Mouse (Mus musculus): ENCODE measurements at regions not wholly inside any gene's neighbourhood (a gene's known extent, or its start where the extent isn't known, plus 50 kb on each side); places are given as distances from the start of the nearest gene placed in this dataset.
A peak's percentile ranks its signal among the peaks of the same experiment; 100 is the strongest.

GRCm38 (mm10) chr8:26529921-26530320, 410.6 kb downstream of the Gm45692 start:
- no peak for DNase-seq

DNA sequence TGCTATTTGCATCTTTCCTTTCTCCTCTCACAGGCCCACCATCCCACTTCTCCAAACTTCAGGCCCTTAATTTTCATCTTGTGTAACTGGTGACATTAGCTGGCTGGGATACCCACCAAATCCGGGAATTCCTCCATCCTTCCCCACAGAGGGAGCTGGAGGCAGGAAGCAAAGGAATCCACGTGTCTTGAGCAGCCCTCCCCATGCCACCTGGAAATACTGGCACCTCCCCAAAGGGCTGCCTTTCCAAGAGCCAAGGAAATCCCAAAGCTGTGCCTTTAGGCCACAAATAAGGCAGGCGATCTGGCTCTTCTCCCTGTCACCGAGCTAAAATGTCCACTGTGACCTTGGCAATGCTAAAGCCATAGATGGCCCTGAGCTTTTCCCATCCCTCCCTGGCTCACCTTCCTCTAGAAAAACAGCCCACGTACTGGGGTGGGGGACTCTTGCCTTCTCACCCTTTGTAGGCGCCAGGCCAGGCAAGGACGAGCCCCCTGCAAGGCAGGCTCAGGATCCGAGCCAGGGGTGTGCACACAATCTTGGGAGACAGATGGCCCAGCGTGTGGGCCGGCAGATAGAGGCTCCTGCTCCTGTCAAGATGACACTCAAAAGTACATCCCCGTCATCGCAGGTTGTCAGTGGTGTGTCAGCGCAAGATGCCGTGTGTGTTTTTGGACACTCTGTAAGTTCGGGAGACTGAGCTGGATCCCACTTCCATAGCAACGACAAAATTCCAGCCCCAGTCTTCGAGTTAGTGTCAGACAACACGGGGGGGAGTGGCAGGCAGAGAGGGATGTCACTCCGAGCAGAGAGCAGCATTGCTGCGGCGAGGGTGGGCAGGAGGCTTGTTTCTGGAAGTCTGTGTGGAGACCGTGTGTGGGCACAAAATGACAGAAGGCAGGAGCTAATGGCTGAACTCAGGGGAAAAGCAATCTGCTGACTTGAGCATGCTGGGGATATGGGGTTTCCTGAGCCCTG, 414.4 kb downstream of the Gm45692 start:
- DNase-seq, result peak; percentile 96

- DNase-seq, result no peak
These were observed 416.5 kb downstream of the Gm45692 start for GRCm38 (mm10) chr8:26535816-26536215.

- DNase-seq, result no peak
These were observed 423.4 kb upstream of the Zfp703 start for GRCm38 (mm10) chr8:26553691-26554090.

GRCm38 (mm10) chr8:26559196-26559595, 417.9 kb upstream of the Zfp703 start:
- no peak for DNase-seq

- DNase-seq, result no peak
These were observed 414.0 kb upstream of the Zfp703 start for GRCm38 (mm10) chr8:26563151-26563550.

DNA sequence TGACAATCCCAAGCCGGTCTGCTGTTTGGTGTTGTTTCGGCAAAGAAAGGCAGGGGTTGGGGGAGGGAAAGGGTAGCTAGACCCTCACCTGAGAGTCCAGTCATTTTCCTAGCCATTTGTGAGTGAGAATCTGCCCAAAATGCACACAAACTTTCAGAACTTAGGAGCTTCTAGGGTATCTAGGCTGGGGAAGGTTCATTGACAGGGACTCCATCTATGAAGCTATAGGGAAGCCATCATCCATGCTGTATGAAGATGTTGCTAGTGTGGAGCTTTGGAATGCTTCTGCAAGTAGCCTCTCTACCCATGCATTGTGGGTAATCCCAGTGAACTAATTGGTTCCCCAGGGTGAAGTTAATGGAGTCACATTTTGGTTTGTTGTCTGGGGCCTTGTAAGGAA, 412.9 kb upstream of the Zfp703 start:
- DNase-seq, result no peak

DNA sequence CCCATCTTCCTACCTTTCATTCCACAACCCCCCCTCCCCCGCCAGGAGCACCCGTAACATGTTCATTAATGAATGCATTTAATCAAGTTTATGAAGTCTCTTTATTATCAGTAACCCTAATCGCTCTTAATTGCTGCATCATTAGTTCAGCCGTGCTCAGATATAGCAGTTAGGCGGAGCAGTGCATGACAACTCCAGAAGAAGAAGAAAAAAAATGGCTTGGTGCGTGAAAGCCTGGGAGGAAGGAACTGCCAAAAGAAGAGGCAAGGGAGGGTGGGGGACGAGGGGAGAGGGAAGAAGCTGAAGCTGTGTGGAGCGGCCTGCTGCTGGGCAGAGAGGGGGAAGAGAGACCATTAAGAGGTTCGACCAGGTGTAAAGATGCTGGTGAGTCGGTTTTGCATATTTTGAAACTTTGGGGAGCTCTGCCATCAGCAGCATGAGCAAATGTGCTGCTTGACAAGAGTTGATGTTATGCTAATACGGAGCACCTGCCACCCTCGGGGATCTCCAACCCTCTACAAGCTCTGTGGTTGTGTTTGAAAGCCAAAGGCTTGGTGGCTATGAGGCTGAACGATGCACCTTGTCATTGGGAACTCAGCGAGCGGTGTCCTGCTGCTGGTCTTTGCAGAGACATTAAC, 408.6 kb upstream of the Zfp703 start:
- DNase-seq, result no peak

DNA sequence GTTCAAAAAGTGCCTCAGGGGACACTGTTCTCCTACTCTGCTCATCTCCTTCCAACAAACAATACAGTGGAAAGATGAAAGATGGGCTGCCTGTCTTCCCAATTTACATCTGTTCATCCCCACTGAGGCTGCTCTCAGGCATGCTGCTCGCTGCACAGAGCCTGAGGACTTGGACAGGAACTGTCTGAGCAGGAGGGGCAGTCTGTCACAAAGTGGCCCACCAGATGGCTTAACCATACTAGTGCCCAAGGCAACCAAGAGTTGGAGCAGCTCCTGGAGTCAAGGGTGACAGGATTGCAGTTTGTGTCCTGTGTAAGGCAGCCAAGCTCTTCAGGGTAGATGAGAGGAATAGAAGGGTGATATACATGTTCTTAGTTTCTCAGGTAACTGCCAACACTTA, 388.3 kb upstream of the Zfp703 start:
- peak; percentile 81 for DNase-seq

- DNase-seq, result no peak
These were observed 386.4 kb upstream of the Zfp703 start for GRCm38 (mm10) chr8:26590591-26591212.

DNA sequence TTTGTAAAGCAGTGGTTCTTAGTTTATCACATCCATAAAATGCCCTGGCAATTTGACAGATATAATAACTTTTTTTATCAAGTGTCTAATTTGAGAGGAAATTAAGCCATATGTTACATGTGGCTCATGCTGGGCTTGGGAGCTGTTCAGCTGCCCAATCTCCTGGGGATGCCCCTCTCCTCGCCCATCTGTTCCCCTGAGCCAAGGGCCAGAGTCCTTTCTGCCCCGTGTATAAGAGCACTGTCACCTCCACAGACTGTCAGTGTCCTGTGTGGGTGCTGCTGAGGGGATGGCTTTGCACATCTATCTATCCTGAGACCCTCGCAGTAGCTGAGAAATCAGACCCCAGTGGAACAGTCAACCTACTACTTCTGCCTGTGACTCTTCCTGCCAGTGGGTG, 385.9 kb upstream of the Zfp703 start:
- DNase-seq, result peak; percentile 87

- DNase-seq, result no peak
These were observed 383.4 kb upstream of the Zfp703 start for GRCm38 (mm10) chr8:26593536-26594368.

- no peak for DNase-seq
These were observed 382.7 kb upstream of the Zfp703 start for GRCm38 (mm10) chr8:26594369-26594920.

GRCm38 (mm10) chr8:26595431-26596018, 381.6 kb upstream of the Zfp703 start:
- DNase-seq, result no peak

DNA sequence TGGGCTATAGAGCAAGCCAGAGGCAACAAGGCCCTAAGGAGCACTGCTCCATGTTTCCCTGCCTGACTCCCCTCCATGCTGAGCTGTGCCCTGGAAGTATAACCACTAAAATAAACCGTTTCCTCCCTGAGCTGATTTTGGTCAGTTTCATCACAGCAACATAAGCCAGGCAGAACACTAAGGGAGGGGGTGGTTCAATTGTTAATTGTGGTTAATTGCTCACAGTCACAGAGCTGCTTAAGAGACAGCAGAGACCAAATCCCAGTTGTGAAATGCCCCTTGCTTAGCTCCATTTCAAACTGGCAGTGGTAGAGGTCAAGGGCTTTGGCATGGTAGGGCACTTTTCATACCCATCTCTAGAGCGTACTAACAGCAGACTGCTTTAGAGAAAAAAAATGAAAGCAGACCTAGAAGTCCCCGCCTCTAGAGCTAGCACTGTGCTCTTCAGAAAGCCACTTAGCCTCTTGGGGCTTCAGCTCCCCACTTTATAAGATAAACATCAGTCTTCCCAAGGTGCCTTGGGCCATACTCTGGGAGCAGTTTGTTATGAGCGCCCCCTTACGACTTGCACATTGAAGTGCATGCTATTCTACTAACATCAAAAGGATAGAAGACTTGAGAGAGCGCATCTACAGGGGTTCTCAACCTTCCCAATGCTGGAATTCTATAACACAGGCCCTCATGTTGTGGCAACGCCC, 380.3 kb upstream of the Zfp703 start:
- DNase-seq, result no peak

GRCm38 (mm10) chr8:26598520-26598919, 378.6 kb upstream of the Zfp703 start:
- no peak for DNase-seq

DNA sequence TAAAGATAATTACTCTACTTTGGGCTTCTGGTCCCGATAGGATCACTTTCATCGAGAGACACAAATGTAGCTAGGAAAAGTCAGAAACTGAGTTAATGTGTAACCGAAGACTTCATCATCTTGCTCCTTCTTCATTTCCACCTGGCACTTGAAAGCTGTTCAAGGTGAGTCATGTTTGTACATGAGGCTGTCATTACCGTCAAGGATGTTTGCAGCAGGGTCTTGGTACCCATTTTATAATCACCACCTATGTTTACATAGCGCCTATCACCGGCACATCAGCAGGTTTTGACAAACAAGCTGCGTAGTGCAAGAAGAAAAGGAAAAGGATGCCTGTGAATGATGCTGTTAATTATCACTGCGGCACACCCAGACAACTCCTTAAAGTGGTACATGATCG, 377.0 kb upstream of the Zfp703 start:
- DNase-seq, result no peak

- no peak for DNase-seq
These were observed 369.1 kb upstream of the Zfp703 start for GRCm38 (mm10) chr8:26608001-26608400.

GRCm38 (mm10) chr8:26608588-26608987, 368.5 kb upstream of the Zfp703 start:
- no peak for DNase-seq

DNA sequence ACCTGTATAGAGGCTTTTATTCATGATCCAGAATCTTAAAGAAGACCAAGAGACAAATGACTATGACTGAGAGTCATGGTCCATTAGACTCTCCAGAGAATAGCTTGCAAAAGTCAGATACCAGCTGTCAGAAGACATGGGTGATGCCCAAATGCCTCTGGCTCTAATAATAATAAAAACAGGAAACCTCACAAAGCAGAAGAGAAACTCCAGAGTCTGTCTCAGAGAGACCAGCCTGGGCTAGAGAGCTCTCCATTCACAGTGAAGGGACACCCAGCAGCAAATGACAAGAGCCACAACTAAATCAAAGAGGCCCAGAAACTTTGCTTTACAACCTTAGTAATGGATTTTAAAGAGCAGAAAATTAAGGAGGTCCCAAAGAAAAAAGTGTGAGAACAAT, 365.0 kb upstream of the Zfp703 start:
- no peak for DNase-seq

GRCm38 (mm10) chr8:26622311-26623052, 354.6 kb upstream of the Zfp703 start:
- DNase-seq, result no peak

Measured in cerebellum, adult 9-11 months (tissue).